Mouse (Mus musculus): Measurements from ENCODE around the gene Insc. TPM values are rescaled to one million over a fixed set of nuclear protein-coding genes. Genes with fewer than 3 reads are reported as not detected.

The Insc gene
- polyA plus RNA-seq, 1 experiment from 2014 or later, result 4.9 TPM

DNA sequence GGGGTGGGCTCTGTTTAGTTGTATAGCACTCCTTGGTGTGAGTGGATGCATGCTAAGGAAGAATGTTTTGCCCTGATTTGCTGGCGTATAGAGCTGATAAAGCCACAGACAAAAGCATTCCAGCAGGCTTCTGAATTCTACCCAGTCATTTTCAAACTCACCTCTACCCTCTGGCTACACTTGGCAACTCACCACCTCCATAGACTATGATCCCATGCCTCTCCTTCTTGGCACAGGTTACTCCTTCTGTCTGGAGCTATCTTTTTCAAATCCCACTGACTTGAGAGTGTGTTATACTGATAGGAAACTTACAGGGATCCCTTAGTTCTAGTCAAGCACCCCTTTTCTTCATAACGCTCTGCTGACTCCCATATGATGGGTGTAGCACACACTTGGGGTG, 32.4 kb downstream of the Insc start:
- Histone ChIP-seq H3K27ac (ENCODE audit: low read length) (no peak overlapping the region), H3K9ac (replicated peaks; ENCODE audit: low read length) (no peak overlapping the region), H3K27me3 (ENCODE audit: insufficient read depth, low read length) (no peaks in the 10 kb centered on the region), H3K4me2 (replicated peaks; ENCODE audit: low read depth, low read length) (no peak overlapping the region), H3K4me3 (ENCODE audit: low read length) (no peak overlapping the region), H3K4me1 (ENCODE audit: insufficient read depth, low read length) (no peaks in the 10 kb centered on the region), H3K9me3 (ENCODE audit: low read length) (no peaks in the 10 kb centered on the region), H3K36me3 (ENCODE audit: insufficient read depth, low read length) (no peaks in the 10 kb centered on the region)
- ATAC-seq (ENCODE audit: low FRiP score, low TSS enrichment), result no peak
- 83% methylated on average over 2 of the region's 2 CpGs for WGBS

DNA sequence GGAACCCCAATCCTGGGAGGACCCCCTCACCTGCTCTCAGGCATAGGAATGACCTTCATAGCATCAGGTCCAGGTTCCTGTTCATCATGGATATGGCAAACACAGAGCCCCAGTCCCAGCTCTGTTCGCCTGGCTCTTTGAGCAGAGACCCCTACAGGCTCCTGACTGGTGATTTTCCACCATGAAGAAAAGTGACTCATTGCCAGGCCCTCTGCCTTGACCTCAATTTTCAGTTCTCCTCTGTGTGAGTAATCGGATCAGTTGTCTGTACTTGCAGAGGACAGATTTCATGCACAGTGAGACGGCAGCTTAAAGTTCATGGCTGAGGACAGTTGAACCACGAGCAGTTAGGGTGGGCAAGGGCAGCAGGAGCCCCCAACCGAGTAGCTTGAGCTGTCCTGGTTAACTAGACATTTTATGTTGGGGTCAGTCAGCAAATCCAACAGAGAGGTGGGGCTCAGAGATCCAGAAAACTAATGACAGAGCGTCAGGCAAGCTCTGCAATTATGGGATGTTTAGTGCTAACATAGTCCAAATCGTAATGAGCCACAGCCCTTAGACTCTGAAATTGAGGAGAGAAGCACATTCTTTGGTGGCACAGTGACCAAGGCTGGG, 34.8 kb downstream of the Insc start:
- no peak for ATAC-seq (ENCODE audit: low FRiP score, low TSS enrichment)
- Histone ChIP-seq H3K4me2 (replicated peaks; ENCODE audit: low read depth, low read length) (no peak overlapping the region), H3K4me1 (ENCODE audit: insufficient read depth, low read length) (no peaks in the 10 kb centered on the region), H3K36me3 (ENCODE audit: insufficient read depth, low read length) (no peaks in the 10 kb centered on the region), H3K9me3 (ENCODE audit: low read length) (no peaks in the 10 kb centered on the region), H3K27me3 (ENCODE audit: insufficient read depth, low read length) (no peaks in the 10 kb centered on the region), H3K4me3 (ENCODE audit: low read length) (no peak overlapping the region), H3K9ac (replicated peaks; ENCODE audit: low read length) (no peak overlapping the region), H3K27ac (ENCODE audit: low read length) (no peak overlapping the region)
- 72% methylated on average over 7 of the region's 7 CpGs for WGBS

DNA sequence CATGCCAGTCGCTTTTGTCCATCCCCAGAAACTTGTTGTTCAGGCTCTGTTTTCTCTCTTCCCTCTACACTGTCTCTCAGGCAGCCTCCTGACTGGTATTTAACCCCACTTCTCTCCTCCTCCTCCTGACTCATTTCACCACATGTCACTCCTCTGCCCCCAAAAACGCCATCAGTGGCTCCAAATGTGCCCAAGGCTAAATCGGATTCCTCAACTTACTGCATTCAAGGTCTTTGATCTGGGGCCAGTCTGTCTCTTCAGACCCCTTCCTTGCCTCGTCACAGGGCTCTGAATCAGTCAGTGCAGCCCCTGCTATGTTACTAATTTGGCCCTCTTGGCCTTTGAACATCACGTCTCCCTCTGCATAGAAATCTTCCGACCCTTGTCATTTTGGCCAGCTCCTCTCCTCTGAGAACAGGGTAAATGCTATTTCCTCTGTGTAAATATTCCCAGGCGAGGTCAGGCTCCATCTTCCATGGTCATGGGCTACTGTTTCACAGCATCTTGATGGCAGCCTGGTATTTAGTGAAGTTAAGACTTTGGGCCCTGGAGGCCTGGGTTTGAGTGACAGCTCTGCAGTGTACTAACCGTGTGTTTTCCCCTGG, 35.7 kb downstream of the Insc start:
- no peak overlapping the region for H3K9ac ChIP-seq (replicated peaks; ENCODE audit: low read length)
- H3K4me3 ChIP-seq (ENCODE audit: low read length), result no peak overlapping the region
- H3K4me1 ChIP-seq (ENCODE audit: insufficient read depth, low read length), result no peaks in the 10 kb centered on the region
- no peaks in the 10 kb centered on the region for H3K9me3 ChIP-seq (ENCODE audit: low read length)
- H3K4me2 ChIP-seq (replicated peaks; ENCODE audit: low read depth, low read length), result no peak overlapping the region
- ATAC-seq (ENCODE audit: low FRiP score, low TSS enrichment), result no peak
- no peaks in the 10 kb centered on the region for H3K27me3 ChIP-seq (ENCODE audit: insufficient read depth, low read length)
- 51% methylated on average over 8 of the region's 8 CpGs for WGBS
- no peak overlapping the region for H3K27ac ChIP-seq (ENCODE audit: low read length)
- H3K36me3 ChIP-seq (ENCODE audit: insufficient read depth, low read length), result no peaks in the 10 kb centered on the region

DNA sequence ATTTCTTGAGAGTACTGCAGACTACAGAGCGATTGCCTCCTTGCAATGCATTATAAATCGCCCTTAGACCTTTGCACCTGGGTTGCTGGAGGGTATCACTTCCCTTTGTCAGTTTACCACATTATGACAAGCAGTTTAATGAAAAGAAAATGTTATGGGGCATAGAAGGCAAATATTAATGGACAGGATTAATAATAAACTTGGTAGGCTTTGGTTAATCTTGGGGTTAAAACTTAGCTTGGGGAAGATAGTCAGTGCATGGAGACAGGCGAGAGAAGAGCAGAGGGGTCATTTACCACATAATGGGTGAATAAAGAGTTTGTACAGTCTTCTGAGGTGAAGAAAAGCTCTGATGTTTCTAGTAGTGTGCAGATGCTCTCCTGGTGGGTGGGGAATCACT, 39.8 kb downstream of the Insc start:
- H3K4me3 ChIP-seq (ENCODE audit: low read length), result no peak overlapping the region
- H3K9ac ChIP-seq (replicated peaks; ENCODE audit: low read length), result no peak overlapping the region
- no peaks in the 10 kb centered on the region for H3K27me3 ChIP-seq (ENCODE audit: insufficient read depth, low read length)
- ATAC-seq (ENCODE audit: low FRiP score, low TSS enrichment), result 0 out of 2 replicates have a peak, but pooled peaks have one; percentile 39
- H3K27ac ChIP-seq (ENCODE audit: low read length), result no peak overlapping the region
- no peaks in the 10 kb centered on the region for H3K4me1 ChIP-seq (ENCODE audit: insufficient read depth, low read length)
- no peak overlapping the region for H3K4me2 ChIP-seq (replicated peaks; ENCODE audit: low read depth, low read length)
- H3K36me3 ChIP-seq (ENCODE audit: insufficient read depth, low read length), result no peaks in the 10 kb centered on the region
- H3K9me3 ChIP-seq (ENCODE audit: low read length), result no peaks in the 10 kb centered on the region
- 64% methylated on average over 3 of the region's 3 CpGs for WGBS

DNA sequence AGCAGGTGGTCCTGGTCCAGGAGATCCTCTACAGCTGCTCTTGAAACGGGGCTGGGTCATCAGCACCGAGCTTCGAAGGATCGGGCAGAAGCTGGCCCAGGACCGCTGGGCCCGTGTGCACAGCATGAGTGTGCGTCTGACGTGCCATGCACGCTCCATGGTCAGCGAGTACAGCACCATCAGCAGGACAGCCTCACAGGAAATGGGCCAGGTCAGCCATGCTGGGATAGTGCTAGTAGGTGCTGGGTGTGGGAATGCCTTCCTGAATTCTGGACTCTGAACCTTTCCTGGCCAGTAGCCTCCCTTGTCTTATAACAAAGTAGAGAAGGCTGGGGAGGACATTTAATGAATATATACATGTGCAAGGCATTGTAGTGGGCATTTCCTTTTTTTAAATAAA, 47.6 kb downstream of the Insc start:
- Histone ChIP-seq H3K36me3 (ENCODE audit: insufficient read depth, low read length) (no peaks in the 10 kb centered on the region), H3K9ac (replicated peaks; ENCODE audit: low read length) (no peak overlapping the region), H3K4me1 (ENCODE audit: insufficient read depth, low read length) (no peaks in the 10 kb centered on the region), H3K4me2 (replicated peaks; ENCODE audit: low read depth, low read length) (no peak overlapping the region), H3K27ac (ENCODE audit: low read length) (no peak overlapping the region; the same call in 1 of the 2 replicates), H3K27me3 (ENCODE audit: insufficient read depth, low read length) (no peaks in the 10 kb centered on the region), H3K4me3 (ENCODE audit: low read length) (no peak overlapping the region), H3K9me3 (ENCODE audit: low read length) (no peaks in the 10 kb centered on the region)
- 93% methylated on average over 10 of the region's 10 CpGs for WGBS
- ATAC-seq (ENCODE audit: low FRiP score, low TSS enrichment), result peak; percentile 35; the same call in 1 of the 2 replicates

DNA sequence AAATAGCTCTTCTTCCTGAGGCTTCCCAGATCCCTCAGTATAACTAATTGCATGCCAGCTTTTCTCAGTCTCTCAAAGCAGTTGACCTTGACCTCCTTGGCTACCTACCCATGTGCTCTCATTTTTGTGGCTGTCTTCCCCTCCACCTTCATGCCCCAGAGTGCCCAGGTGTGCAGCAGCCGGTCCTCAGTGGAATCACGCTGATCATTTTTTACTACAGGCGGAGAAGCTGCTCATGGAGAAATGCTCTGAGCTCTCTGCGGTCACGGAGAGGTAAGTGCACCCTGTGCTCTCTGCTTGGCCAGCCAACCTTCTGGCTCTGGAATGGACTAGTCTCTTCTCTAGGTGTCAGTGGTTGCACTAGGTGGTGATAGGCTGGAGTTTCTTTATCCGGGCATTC, 48.5 kb downstream of the Insc start:
- Histone ChIP-seq H3K4me3 (ENCODE audit: low read length) (no peak overlapping the region), H3K27ac (ENCODE audit: low read length) (peak overlapping the region; percentile 16; the same call in 1 of the 2 replicates), H3K27me3 (ENCODE audit: insufficient read depth, low read length) (no peaks in the 10 kb centered on the region), H3K9me3 (ENCODE audit: low read length) (no peaks in the 10 kb centered on the region), H3K4me2 (replicated peaks; ENCODE audit: low read depth, low read length) (no peak overlapping the region), H3K4me1 (ENCODE audit: insufficient read depth, low read length) (no peaks in the 10 kb centered on the region), H3K9ac (replicated peaks; ENCODE audit: low read length) (no peak overlapping the region), H3K36me3 (ENCODE audit: insufficient read depth, low read length) (no peaks in the 10 kb centered on the region)
- 69% methylated on average over 6 of the region's 6 CpGs for WGBS
- peak; percentile 69; the same call in 1 of the 2 replicates for ATAC-seq (ENCODE audit: low FRiP score, low TSS enrichment)

DNA sequence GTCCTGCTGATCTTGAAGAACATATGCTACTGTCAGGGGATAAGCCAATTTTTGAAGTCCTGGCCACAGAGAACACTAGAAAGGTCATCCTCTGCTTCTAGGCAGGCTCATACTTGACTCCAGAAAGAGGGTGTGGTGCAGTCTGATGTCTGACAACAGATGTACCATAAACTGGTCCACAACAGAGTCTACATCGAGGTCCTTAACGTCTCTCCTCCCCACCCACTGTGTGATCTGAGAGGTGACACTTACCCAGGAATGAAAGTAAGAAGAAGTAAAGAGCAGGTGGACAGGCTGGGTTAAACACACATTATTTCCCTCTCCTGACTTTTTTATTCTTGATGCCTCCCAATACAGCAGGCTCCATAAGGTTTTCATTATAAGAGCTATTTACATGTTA, 50.9 kb downstream of the Insc start:
- Histone ChIP-seq H3K4me3 (ENCODE audit: low read length) (no peak overlapping the region), H3K4me1 (ENCODE audit: insufficient read depth, low read length) (no peaks in the 10 kb centered on the region), H3K9me3 (ENCODE audit: low read length) (no peaks in the 10 kb centered on the region), H3K4me2 (replicated peaks; ENCODE audit: low read depth, low read length) (no peak overlapping the region), H3K27me3 (ENCODE audit: insufficient read depth, low read length) (no peaks in the 10 kb centered on the region), H3K36me3 (ENCODE audit: insufficient read depth, low read length) (no peaks in the 10 kb centered on the region), H3K9ac (replicated peaks; ENCODE audit: low read length) (no peak overlapping the region), H3K27ac (ENCODE audit: low read length) (no peak overlapping the region)
- ATAC-seq (ENCODE audit: low FRiP score, low TSS enrichment), result no peak
- 63% methylated on average over 2 of the region's 2 CpGs for WGBS

DNA sequence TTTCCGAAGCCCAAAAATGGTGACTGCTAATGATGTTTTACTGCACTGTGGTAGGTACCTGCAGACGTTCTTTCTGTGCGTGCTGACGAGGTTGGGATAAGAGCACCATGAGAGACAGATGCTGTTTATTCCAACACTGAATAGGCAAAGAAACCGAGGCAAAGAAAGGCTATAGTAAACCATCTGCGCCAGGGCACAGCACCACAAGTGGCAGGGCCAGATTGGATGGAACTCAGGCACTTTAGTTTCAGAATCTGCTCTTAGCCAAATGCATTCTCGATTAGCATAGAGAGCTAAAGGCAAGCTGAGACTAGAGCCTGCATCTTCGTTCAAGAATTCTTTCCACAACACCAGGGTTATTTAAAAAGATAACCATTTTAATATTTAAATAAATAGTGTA, 59.1 kb downstream of the Insc start:
- H3K9ac ChIP-seq (replicated peaks; ENCODE audit: low read length), result no peak overlapping the region
- H3K4me2 ChIP-seq (replicated peaks; ENCODE audit: low read depth, low read length), result no peak overlapping the region
- no peak for ATAC-seq (ENCODE audit: low FRiP score, low TSS enrichment)
- no peak overlapping the region for H3K4me3 ChIP-seq (ENCODE audit: low read length)
- H3K36me3 ChIP-seq (ENCODE audit: insufficient read depth, low read length), result no peaks in the 10 kb centered on the region
- WGBS, result 84% methylated on average over 8 of the region's 8 CpGs
- no peaks in the 10 kb centered on the region for H3K9me3 ChIP-seq (ENCODE audit: low read length)
- no peaks in the 10 kb centered on the region for H3K4me1 ChIP-seq (ENCODE audit: insufficient read depth, low read length)
- no peak overlapping the region for H3K27ac ChIP-seq (ENCODE audit: low read length)
- H3K27me3 ChIP-seq (ENCODE audit: insufficient read depth, low read length), result no peaks in the 10 kb centered on the region

DNA sequence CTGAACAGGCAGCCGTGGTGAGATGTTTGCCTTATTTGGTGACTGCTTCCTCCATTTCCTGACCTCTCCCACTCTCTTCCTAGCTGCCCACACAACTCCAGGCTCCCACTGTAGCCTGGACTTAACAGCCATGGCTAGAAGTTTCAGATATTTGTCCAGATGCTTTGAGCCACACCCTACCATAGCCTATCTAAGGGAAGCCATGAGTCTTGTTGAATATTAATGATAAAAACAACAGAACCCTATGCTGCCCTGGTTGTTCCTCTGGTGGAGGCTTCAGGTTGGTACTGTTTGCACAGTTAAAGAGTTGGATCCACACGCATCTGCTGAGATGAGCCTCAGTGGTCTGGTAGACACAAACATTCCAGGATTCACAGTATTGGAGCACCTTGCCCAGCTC, 61.8 kb downstream of the Insc start:
- H3K4me1 ChIP-seq (ENCODE audit: insufficient read depth, low read length), result no peaks in the 10 kb centered on the region
- H3K27ac ChIP-seq (ENCODE audit: low read length), result no peak overlapping the region
- 69% methylated on average over 2 of the region's 2 CpGs for WGBS
- ATAC-seq (ENCODE audit: low FRiP score, low TSS enrichment), result no peak
- no peaks in the 10 kb centered on the region for H3K27me3 ChIP-seq (ENCODE audit: insufficient read depth, low read length)
- H3K36me3 ChIP-seq (ENCODE audit: insufficient read depth, low read length), result no peaks in the 10 kb centered on the region
- no peaks in the 10 kb centered on the region for H3K9me3 ChIP-seq (ENCODE audit: low read length)
- H3K4me3 ChIP-seq (ENCODE audit: low read length), result no peak overlapping the region
- no peak overlapping the region for H3K9ac ChIP-seq (replicated peaks; ENCODE audit: low read length)
- no peak overlapping the region for H3K4me2 ChIP-seq (replicated peaks; ENCODE audit: low read depth, low read length)

DNA sequence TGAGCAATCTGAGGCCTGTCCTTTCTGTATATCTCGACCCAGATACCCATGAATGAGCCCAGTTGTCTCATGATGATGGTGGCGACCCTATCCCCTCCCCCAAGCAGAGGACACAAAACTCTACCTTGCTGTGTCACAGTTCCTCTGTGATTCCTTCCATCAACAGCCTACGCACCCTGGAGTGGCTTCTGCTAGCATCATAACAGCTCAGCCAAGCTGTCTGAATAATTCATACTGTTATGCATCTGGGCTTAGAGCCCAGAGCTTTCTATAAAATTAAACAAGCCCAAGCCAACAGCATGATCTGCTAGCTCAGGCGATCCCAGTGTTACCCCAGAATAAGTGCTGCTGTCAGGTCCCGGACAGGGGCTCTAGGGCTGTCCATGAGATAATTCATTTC, 63.8 kb downstream of the Insc start:
- Histone ChIP-seq H3K36me3 (ENCODE audit: insufficient read depth, low read length) (no peaks in the 10 kb centered on the region), H3K4me1 (ENCODE audit: insufficient read depth, low read length) (no peaks in the 10 kb centered on the region), H3K27me3 (ENCODE audit: insufficient read depth, low read length) (no peaks in the 10 kb centered on the region), H3K9me3 (ENCODE audit: low read length) (no peaks in the 10 kb centered on the region), H3K27ac (ENCODE audit: low read length) (no peak overlapping the region), H3K4me2 (replicated peaks; ENCODE audit: low read depth, low read length) (no peak overlapping the region), H3K9ac (replicated peaks; ENCODE audit: low read length) (no peak overlapping the region), H3K4me3 (ENCODE audit: low read length) (no peak overlapping the region)
- WGBS, result 76% methylated on average over 5 of the region's 5 CpGs
- ATAC-seq (ENCODE audit: low FRiP score, low TSS enrichment), result no peak

All from kidney, embryonic 16.5 days (tissue).